Mouse (Mus musculus) induced T-regulatory cell, adult 2 months (primary cell): ENCODE data around the gene 4930572O03Rik.
"Not testable (repeated sequence)": the region's sequence is repeated elsewhere in the genome, so short reads cannot be mapped to it uniquely, and the experiment has no call there.

ENCODE experiments used
- DNase-seq: peaks from one replicate; pipeline ENCODE4 v3.0.0-alpha.2; 2012; ENCODE audit warnings: low read depth

Gene 4930572O03Rik

GRCm38 (mm10) chr5:15618764-15619163 is 38.1 kb downstream of the 4930572O03Rik start, which contains the start of gene Speer4d:
Gene Speer4d (plus strand): TSS chr5:15619064.
- DNase-seq, result not testable (repeated sequence)

DNA sequence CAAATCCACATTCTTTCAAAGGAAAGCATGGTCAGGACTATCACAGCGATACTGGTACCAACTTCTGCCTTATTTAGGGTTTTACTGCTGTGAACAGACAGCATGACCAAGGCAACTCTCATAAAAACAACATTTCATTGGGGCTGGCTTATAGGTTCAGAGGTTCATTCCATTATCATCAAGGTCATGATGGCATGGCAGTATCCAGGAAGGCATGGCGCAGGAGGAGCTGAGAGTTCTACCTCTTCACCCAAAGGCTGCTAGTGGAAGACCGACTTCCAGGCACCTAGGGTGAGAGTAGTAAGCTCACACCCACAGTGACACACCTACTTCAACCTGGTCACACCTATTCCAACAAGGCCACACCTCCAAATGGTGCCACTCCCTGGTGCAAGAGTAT is 40.7 kb downstream of the 4930572O03Rik start:
- DNase-seq, result not testable (repeated sequence)

GRCm38 (mm10) chr5:15610695-15611094 is 46.2 kb downstream of the 4930572O03Rik start:
- not testable (repeated sequence) for DNase-seq

DNA sequence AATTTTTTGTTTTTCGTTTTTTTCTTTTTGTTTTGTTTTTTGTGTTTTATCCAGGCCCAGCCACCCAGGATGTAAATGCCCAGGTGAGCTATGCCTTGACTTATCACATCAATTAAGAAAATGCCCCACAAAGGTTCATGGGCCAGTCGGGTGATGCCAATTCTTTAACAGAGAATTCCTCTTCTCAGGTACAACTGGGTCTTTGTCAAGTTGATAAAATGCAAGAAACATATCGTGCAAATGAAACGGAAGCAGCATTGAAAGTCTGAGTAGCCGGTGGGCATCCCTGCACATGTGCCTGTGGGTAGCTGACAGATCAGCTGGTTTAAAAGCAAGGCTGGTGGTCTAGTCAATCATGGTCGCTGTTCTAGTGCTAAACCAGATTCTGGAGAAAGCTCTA is 50.2 kb downstream of the 4930572O03Rik start:
- DNase-seq, result not testable (repeated sequence)

DNA sequence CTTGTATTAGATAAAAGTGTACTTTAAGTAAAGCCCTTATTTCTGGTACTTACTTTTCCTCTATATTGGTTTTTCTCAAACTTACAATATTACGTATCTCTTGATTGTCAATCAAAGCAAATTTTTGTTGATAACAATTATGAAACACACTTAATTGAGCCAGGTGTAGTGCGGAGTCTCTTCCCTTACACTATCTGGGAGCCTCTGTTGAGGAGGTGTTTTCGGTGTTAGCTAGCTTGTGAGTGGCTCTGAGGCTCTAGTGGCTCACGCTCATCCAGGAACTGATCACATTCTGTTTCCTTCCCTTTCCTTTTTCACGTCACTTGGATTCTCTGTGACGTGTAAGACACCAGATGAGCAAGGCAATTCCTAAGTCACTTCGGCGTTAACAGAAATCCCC is 53.3 kb downstream of the 4930572O03Rik start:
- DNase-seq, result not testable (repeated sequence)

DNA sequence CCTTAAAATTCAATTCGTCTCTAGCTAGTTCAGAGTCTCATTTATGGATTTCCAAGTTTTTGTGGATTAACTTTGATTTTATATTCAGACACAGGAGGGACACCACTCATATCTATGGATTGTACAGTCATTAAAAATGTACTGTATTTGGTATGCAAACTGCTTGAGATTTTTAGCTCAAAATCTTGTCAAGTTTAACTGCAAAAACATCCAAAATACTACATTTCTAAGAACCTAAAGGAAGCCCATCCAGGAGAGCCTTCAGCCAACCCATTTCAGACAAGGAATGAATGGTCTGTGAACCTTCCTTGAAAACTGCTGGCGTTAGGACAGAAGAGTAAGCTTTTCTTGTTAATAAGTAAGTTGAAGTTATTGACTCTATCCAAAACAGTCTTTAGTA is 53.9 kb downstream of the 4930572O03Rik start:
- not testable (repeated sequence) for DNase-seq

DNA sequence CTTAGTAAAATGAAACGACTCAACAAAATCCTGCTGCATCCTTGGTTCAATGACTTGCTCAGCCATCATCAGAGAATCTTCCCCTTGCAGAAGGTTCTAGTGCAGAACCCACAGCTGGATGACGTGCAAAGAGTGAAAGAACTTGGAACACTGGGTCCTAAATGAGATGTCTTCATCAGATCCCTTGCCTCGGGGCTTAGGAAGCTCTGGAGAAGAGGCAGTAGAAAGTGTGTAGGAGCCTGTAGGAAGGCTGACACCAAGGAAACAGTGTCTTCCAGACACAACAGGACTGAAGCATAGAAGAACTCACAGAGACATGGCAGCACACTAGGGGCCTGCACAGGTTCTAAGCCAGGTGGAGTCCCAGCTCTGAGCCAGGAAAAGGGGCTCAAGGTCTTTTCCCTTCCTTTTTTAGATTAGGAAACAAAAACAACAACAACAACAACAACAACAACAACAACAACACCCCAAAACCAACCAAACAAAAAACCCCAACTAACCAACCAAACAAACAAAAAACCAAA is 54.4 kb downstream of the 4930572O03Rik start:
- not testable (repeated sequence) for DNase-seq
